Mouse (Mus musculus): ENCODE results near the gene Uqcrh. TPM values are rescaled to one million over a fixed set of nuclear protein-coding genes. Genes with fewer than 3 reads are reported as not detected.

Uqcrh gene
- polyA plus RNA-seq, 1 experiment from 2014 or later, result 445 TPM

DNA sequence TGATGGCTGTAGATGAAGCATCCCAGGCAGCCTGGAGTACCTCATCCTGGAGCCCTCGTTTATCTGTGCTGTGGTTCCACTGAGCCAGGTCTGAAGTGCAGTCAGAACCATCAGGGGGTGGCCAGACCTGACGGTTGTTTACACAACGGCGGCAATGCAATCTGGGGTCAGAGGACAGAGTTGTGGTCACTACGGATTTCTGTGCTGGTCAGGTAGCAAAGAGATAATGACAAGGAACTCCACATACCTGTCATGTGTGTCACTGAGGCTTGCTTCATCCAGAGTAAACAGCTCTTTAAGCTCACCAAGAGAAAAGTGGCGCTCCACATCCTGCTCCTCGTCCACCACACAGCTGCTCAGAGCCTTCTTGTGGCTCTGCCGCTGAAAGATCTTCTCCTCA is 22.3 kb upstream of the Uqcrh start:
- Histone ChIP-seq H3K27ac (replicated peaks; ENCODE audit: low read depth, low read length) (no peak overlapping the region), H3K4me2 (ENCODE audit: low read depth, low read length) (no peak overlapping the region), H3K27me3 (ENCODE audit: control insufficient read depth, insufficient read depth, low read length) (no peaks in the 10 kb centered on the region), H3K4me3 (ENCODE audit: low read depth, low read length) (no peak overlapping the region), H3K4me1 (ENCODE audit: control insufficient read depth, insufficient read depth, low read length) (no peaks in the 10 kb centered on the region), H3K9me3 (replicated peaks; ENCODE audit: control insufficient read depth, low read length) (no peaks in the 10 kb centered on the region), H3K36me3 (replicated peaks; ENCODE audit: control insufficient read depth, insufficient read depth, low read depth, low read length) (peaks cover 13% of the 10 kb centered on the region), H3K9ac (replicated peaks; ENCODE audit: low read length) (no peak overlapping the region)
- WGBS, result 86% methylated on average over 8 of the region's 8 CpGs
- no peak for DNase-seq (ENCODE audit: low spot score)
- no peak for ATAC-seq (replicated peaks; ENCODE audit: insufficient number of reproducible peaks, low FRiP score, low TSS enrichment, low read depth)

DNA sequence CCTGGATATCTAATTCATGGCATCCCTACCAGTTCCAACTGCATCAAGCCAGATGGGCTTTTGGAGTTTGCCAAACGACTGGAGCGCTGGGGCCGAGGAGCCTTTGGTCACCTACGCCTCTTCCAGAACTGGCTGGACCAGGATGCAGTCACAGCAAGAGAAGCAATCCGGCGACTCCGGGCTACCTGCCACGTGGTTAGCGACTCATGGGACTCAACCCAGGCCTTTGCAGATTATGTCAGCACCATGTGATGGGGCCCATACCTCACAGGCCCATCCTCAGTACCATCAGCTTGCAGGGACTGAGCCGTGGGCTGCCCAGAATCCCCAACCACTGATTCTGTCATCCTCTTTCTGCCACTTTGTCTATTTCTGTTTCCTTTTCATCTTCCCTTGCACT is 21.4 kb upstream of the Uqcrh start:
- ATAC-seq (replicated peaks; ENCODE audit: insufficient number of reproducible peaks, low FRiP score, low TSS enrichment, low read depth) (no peak), DNase-seq (ENCODE audit: low spot score) (no peak)
- no peak overlapping the region for H3K9ac ChIP-seq (replicated peaks; ENCODE audit: low read length)
- H3K4me3 ChIP-seq (ENCODE audit: low read depth, low read length), result no peak overlapping the region
- H3K27ac ChIP-seq (replicated peaks; ENCODE audit: low read depth, low read length), result no peak overlapping the region
- no peaks in the 10 kb centered on the region for H3K4me1 ChIP-seq (ENCODE audit: control insufficient read depth, insufficient read depth, low read length)
- H3K9me3 ChIP-seq (replicated peaks; ENCODE audit: control insufficient read depth, low read length), result no peaks in the 10 kb centered on the region
- WGBS, result 87% methylated on average over 10 of the region's 10 CpGs
- H3K36me3 ChIP-seq (replicated peaks; ENCODE audit: control insufficient read depth, insufficient read depth, low read depth, low read length), result peaks cover 12% of the 10 kb centered on the region
- no peak overlapping the region for H3K4me2 ChIP-seq (ENCODE audit: low read depth, low read length)
- no peaks in the 10 kb centered on the region for H3K27me3 ChIP-seq (ENCODE audit: control insufficient read depth, insufficient read depth, low read length)

DNA sequence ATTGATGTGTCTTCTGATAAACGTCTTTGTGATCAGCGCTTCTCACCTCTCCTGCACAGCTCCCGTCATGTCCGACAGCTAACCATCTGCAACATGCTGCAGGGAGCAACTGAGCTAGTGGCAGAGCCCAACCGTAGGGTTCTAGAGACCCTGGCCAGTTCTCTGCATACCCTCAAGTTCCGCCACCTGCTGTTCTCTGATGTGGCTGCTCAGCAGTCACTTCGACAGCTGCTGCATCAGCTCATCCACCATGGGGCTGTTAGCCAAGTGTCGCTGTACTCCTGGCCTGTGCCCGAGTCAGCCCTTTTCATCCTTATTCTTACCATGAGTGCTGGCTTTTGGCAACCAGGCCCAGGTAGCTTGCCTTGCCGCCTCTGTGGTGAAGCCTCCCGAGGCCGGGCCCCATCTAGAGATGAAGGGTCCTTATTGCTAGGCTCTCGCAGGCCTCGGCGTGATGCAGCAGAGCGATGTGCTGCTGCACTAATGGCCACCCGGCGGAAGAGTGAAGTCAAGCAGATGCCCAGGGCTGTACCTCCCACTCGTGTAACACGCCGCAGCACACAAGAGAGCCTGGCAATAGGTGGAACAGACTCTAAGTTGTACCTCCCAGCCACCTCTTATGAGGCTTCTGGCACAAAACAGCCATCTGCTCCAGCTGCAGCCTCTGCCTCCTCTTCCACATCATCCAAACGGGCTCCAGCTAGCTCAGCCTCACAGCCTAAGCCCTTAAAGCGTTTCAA is 13.8 kb upstream of the Uqcrh start:
- Histone ChIP-seq H3K9ac (replicated peaks; ENCODE audit: low read length) (no peak overlapping the region), H3K4me2 (ENCODE audit: low read depth, low read length) (no peak overlapping the region), H3K27me3 (ENCODE audit: control insufficient read depth, insufficient read depth, low read length) (no peaks in the 10 kb centered on the region), H3K9me3 (replicated peaks; ENCODE audit: control insufficient read depth, low read length) (no peaks in the 10 kb centered on the region), H3K4me1 (ENCODE audit: control insufficient read depth, insufficient read depth, low read length) (no peaks in the 10 kb centered on the region), H3K36me3 (replicated peaks; ENCODE audit: control insufficient read depth, insufficient read depth, low read depth, low read length) (peaks cover 11% of the 10 kb centered on the region), H3K27ac (replicated peaks; ENCODE audit: low read depth, low read length) (no peak overlapping the region), H3K4me3 (ENCODE audit: low read depth, low read length) (no peak overlapping the region)
- no peak for DNase-seq (ENCODE audit: low spot score)
- 91% methylated on average over 23 of the region's 23 CpGs for WGBS
- ATAC-seq (replicated peaks; ENCODE audit: insufficient number of reproducible peaks, low FRiP score, low TSS enrichment, low read depth), result no peak

DNA sequence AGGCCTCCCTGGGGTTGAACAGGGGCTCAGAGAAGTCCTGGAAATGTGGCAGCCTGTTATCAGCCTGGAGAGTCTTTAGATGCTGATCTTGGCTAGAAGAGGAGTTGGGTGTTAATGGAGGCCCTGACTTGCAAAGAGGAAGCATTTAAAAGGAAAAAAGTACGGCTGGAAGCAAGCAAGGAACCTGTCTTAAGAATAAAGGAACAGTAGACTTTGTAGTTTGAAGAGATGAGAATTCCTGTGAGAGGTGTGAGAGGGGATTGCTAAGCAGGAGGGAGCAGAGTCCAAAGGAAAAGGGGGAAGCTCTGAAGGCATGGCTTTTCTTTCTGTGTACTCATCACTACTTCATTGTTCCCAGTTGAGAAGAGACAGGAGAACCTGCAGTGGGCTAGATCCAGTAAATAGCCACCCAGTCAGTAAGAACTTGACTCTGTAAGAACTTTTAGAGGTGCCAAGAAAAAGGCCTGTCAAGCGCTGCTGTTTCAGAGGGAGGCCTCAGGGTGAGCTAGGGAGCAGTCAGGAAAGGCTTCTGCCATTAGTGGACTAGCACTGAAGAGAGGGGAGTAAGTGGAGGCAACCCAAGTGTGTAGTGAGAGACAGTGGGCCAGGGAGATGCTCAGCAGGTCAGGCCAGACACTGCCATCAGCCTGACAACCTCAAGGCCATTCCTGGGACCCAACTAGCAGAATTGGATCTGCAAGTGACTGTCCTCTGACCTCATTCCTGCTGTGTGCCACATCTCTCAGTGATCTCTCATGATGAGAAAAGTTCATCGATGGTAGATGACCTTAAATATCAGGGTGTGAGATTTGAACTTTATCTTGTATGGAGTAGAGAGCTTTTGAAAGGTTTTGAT is 2.6 kb upstream of the Uqcrh start:
- ATAC-seq (replicated peaks; ENCODE audit: insufficient number of reproducible peaks, low FRiP score, low TSS enrichment, low read depth) (no peak), DNase-seq (ENCODE audit: low spot score) (no peak)
- Histone ChIP-seq H3K4me3 (ENCODE audit: low read depth, low read length) (peak overlapping the region; percentile 98), H3K27me3 (ENCODE audit: control insufficient read depth, insufficient read depth, low read length) (no peaks in the 10 kb centered on the region), H3K9ac (replicated peaks; ENCODE audit: low read length) (peak overlapping the region; percentile 88), H3K4me1 (ENCODE audit: control insufficient read depth, insufficient read depth, low read length) (no peaks in the 10 kb centered on the region), H3K4me2 (ENCODE audit: low read depth, low read length) (peak overlapping the region; percentile 72), H3K9me3 (replicated peaks; ENCODE audit: control insufficient read depth, low read length) (no peaks in the 10 kb centered on the region), H3K36me3 (replicated peaks; ENCODE audit: control insufficient read depth, insufficient read depth, low read depth, low read length) (peaks cover 6% of the 10 kb centered on the region), H3K27ac (replicated peaks; ENCODE audit: low read depth, low read length) (0 out of 2 replicates have a peak overlapping the region, but pooled peaks have one; percentile 6)
- WGBS, result 63% methylated on average over 3 of the region's 3 CpGs

DNA sequence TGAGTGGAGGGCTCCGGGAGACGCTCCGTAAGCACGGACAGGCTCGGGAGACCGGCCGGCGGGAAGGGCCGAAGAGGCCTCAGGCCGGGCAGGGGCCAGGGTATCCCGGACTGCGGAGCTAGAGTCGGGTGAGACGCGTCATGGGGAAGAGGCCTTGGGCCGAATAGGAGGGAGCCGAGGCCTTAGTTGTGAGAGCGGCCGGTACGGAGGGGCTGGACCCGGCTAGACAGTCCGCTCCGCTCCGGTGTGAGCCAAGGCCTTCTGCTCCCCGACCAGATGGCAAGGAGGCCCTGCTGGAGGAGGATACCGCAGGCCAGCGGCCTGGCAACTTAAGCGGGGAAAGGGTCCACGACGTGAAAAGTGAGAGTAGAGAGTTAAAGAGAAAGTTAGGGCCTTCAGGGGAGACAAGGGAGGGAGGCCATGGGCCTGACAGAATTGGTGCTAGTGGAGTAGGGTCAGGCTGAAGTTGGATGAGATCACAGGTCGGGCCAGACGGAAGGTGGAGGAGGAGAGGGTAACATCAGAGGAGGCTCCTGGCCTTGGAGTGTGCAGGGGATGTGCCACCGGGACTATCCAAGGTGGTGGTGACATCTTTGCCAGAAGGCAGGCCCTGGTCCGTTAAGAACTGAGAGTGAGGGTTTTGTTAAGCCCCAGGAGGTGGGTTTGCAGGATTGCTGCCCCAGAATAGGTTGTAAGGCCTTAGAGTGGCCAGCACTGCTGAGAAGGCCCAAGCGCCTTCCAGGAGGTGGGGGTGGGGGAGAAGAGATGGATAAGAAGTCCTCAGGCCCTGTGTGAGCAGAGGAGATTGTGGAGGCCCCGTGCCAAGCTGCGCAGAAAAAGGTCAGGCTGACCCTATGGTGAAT is 1.7 kb upstream of the Uqcrh start:
- Histone ChIP-seq H3K36me3 (replicated peaks; ENCODE audit: control insufficient read depth, insufficient read depth, low read depth, low read length) (peaks cover 6% of the 10 kb centered on the region), H3K4me2 (ENCODE audit: low read depth, low read length) (peak overlapping the region; percentile 72), H3K27ac (replicated peaks; ENCODE audit: low read depth, low read length) (peak overlapping the region; percentile 97), H3K9me3 (replicated peaks; ENCODE audit: control insufficient read depth, low read length) (no peaks in the 10 kb centered on the region), H3K9ac (replicated peaks; ENCODE audit: low read length) (peak overlapping the region; percentile 88), H3K27me3 (ENCODE audit: control insufficient read depth, insufficient read depth, low read length) (no peaks in the 10 kb centered on the region), H3K4me3 (ENCODE audit: low read depth, low read length) (peak overlapping the region; percentile 98), H3K4me1 (ENCODE audit: control insufficient read depth, insufficient read depth, low read length) (no peaks in the 10 kb centered on the region)
- WGBS, result 3% methylated on average over 37 of the region's 37 CpGs
- peak; percentile 47 for DNase-seq (ENCODE audit: low spot score)
- ATAC-seq (replicated peaks; ENCODE audit: insufficient number of reproducible peaks, low FRiP score, low TSS enrichment, low read depth), result peak; percentile 14

DNA sequence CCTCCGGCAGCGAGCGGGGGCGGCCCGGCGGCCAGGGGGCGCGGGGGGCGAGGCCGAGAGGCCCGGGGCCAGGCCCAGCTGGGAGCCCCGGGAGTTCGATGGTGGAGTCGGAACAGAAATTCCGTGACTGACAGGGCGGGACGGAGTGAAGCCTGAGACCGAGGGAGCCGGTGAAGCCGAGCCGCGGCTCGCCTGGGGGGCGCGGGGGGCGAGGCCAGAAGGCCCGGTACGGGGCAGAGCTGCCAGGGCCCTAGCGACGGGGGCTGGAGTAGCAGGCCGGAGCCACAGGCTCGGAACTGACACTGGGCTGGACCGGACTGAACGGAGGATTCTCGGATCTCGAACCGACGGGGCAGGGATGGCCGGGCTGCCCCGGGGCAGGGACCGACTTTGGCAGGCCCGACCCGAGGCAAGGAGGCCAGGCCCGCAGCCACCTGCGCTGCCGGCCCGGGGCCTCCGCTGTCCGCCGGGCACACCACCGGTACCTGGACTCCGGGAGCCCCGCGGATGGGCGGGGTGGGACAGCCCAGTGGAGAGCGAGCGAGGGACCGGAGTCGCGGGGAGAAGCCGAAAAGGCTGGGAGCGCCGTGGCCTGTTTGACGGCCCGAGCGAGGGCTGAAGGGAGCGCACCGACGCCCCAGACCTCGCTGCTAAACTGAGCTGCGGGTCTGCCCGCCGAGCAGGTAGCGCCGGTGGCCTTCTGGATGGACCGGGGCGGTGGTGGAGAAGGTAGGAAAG is 929 bp upstream of the Uqcrh start:
- H3K4me3 ChIP-seq (ENCODE audit: low read depth, low read length), result peak overlapping the region; percentile 98
- under 1% methylated on average over 70 of the region's 77 CpGs for WGBS

DNA sequence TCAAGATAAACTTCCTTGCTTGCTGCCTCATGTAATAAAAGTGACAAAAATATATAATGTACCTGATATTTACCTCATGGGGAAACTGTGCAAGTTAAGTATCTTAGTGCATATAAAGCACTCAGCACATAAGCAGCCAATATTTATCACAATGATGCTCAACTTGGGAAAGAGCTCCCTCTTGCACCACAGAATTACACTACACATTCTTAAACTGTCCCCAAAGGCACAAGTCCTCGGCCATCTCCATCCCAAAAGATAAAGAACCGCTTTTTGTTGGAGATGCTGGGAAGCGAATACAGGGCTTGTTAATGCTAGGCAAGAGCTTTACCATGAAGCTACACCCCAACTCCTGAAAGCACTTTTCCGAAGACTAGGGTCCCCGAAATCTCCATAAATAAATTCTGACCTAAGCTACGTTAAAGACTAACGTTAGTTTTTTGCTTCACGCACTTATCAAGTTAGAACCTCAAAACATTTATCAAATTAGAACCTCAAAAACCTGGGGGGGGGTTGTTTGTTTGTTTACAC is 661 bp downstream of the Uqcrh start:
- DNase-seq (ENCODE audit: low spot score) (peak; percentile 39), ATAC-seq (replicated peaks; ENCODE audit: insufficient number of reproducible peaks, low FRiP score, low TSS enrichment, low read depth) (no peak)
- Histone ChIP-seq H3K9me3 (replicated peaks; ENCODE audit: control insufficient read depth, low read length) (no peaks in the 10 kb centered on the region), H3K4me2 (ENCODE audit: low read depth, low read length) (peak overlapping the region; percentile 45), H3K4me3 (ENCODE audit: low read depth, low read length) (peak overlapping the region; percentile 98), H3K9ac (replicated peaks; ENCODE audit: low read length) (peak overlapping the region; percentile 57), H3K36me3 (replicated peaks; ENCODE audit: control insufficient read depth, insufficient read depth, low read depth, low read length) (no peaks in the 10 kb centered on the region), H3K27me3 (ENCODE audit: control insufficient read depth, insufficient read depth, low read length) (no peaks in the 10 kb centered on the region), H3K4me1 (ENCODE audit: control insufficient read depth, insufficient read depth, low read length) (no peaks in the 10 kb centered on the region), H3K27ac (replicated peaks; ENCODE audit: low read depth, low read length) (no peak overlapping the region)
- WGBS, result 2% methylated on average over 8 of the region's 8 CpGs

More for the DNA sequence above, 929 bp upstream of the Uqcrh start:
- Histone ChIP-seq H3K4me2 (ENCODE audit: low read depth, low read length) (peak overlapping the region; percentile 72), H3K9me3 (replicated peaks; ENCODE audit: control insufficient read depth, low read length) (no peaks in the 10 kb centered on the region), H3K4me1 (ENCODE audit: control insufficient read depth, insufficient read depth, low read length) (no peaks in the 10 kb centered on the region), H3K9ac (replicated peaks; ENCODE audit: low read length) (peak overlapping the region; percentile 88), H3K27me3 (ENCODE audit: control insufficient read depth, insufficient read depth, low read length) (no peaks in the 10 kb centered on the region), H3K27ac (replicated peaks; ENCODE audit: low read depth, low read length) (peak overlapping the region; percentile 97), H3K36me3 (replicated peaks; ENCODE audit: control insufficient read depth, insufficient read depth, low read depth, low read length) (peaks cover 4% of the 10 kb centered on the region)
- DNase-seq (ENCODE audit: low spot score), result peak; percentile 75
- peak; percentile 74 for ATAC-seq (replicated peaks; ENCODE audit: insufficient number of reproducible peaks, low FRiP score, low TSS enrichment, low read depth)
